Mouse (Mus musculus) thymus, postnatal 36 days (tissue): Measurements from ENCODE around the gene Tas2r105.

Source experiments
- DNase-seq, 2 experiments: peaks; one replicate each; pipeline ENCODE4 v3.0.0; 2022; ENCODE audit warnings: mixed read lengths in 2 of 2

The Tas2r105 gene

DNA sequence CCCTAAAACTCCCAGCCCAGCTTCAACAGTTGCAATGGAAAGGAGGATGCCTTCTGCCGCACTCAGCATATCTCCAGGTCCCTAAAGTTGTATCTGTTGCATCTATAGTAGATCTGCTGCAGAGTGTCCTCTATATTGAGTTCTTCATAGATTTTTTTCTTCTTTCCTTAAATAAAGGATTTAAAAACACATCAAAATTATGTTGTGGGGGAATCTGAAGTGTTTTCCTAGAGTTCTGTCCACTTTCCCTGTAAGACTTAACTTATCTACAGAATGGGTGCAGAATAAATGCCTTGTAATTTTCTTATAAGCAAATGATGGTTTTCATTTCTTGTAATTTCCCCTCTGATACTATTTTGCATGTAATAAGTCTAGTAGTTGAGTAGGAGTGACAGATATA, at the start of gene Tas2r105:
Tas2r105 (minus strand) TSS at position 101 of the 400 bp plus-strand sequence.
- no peak for DNase-seq

DNA sequence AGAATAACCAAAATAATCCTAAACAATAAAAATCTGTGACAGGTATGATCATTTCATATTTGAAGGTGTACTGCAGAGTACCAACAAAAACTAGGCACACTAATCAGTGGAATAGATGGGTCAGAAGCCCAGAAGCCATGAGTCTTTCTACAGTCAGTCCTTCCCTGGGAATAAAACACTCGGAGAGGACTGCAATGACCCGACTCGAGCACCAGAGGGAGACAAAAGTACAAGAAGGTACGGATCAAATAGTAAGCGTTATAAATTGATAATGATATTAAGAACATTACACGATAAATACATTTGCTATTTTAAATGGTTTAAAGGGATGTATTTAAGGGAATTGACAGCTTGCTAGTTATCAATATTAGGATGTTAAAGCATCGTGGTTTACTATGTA, 25.5 kb upstream of the Tas2r105 start:
- no peak for DNase-seq

DNA sequence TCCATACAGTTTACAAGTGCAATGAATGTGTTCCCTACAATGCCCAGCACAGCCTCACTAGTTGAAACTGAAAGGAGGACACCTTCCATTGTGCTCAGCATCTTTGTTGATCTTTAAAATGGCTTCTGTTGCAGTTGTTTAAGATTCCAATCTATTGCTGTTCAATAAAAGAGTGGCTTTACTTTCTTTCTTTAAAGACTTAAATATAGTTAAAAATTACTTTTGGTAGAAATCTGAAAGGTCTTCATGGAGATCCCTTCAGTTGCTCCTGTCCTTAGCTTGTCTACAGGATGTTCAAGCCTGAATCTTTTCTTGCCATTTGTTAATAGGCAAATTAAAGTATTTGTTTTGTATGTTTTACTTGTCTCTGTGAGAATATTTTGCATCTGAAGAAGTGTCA, 2.7 kb upstream of the Tas2r105 start, which contains the start of gene Tas2r114:
Tas2r114 (minus strand) TSS at position 101 of the 400 bp plus-strand sequence.
- no peak for DNase-seq

DNA sequence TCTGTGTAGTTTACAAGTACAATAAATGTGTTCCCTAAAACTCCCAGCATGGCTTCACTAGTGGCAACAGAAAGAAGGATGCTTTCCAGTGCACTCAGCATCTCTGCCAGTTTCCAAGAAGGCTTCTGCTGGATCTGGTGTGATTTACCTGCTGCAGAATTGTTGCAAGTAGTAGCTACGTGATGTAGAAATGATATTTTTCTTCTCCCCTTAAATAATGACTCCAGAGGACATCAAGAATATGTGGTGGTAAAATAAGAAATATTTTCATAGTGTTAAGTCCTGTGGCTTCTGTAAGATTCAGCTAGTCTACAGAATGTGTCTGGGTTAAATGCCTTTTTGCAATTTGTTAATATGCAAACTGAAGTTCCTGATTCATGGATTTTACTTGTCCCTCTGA, 1.7 kb downstream of the Tas2r105 start, which contains the start of gene Tas2r104:
Tas2r104 (minus strand) TSS at position 101 of the 400 bp plus-strand sequence.
- DNase-seq, result no peak

DNA sequence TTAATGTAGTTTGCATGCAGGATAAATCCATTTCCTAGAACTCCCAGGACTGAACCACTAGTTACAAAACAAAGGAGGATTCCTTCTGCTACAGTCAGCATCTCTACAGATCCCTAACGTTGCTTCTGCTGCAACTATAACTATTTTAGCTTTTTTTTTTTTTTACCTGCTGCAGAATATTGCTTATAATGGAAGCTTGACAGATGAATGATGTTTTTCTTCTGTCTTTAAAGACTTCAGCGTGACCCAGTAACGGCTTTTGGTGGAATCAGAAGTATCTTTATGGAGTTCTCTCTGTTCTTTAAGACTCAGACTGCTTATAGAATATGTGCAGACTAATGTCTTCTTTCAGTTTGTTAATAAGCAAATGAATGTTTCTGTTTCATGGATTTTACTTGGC, 8.5 kb downstream of the Tas2r105 start, which contains the start of gene Tas2r106:
Tas2r106 (minus strand) TSS at position 101 of the 400 bp plus-strand sequence.
- no peak for DNase-seq

DNA sequence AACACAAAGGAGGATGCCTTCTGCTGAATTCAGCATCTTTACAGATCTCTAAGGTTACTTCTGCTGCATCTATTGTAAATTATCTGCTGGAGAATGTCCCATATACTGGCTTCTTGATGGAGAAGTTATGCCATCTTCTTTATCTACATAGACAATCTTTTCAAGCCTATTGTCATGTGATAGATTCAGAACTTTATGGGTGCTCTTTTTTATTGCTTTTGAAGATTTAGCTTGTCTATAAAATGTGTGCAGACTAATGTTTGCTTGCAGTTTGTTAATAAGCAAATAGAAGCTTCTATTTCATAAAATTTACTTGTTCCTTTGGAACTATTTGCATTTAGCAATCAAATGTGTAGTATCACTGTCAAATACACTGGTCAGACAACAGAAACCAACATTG, 27.2 kb downstream of the Tas2r105 start, which contains the start of gene Tas2r107:
Tas2r107 (minus strand) TSS at position 101 of the 400 bp plus-strand sequence.
- DNase-seq, result no peak
